Mouse (Mus musculus) adrenal gland, adult 18-20 months (tissue): ENCODE measurements around the gene Ret. TPM values are rescaled to one million over a fixed set of nuclear protein-coding genes. Genes with fewer than 3 reads are reported as not detected.

Experiments used
- DNase-seq, 2 experiments: peaks; one replicate each; pipeline ENCODE4 v3.0.0; 2021 to 2022; ENCODE audit warnings: low spot score in 2 of 2
- total RNA-seq, 2 experiments: library from RNA; stranded (reverse); gene quantifications; 1 replicate in 1 of 2; 2 replicates in 1 of 2; pipeline ENCODE4 v1.2.3; 2021

Gene Ret
- total RNA-seq, 2 experiments from 2014 or later, result 1.9 to 4.3 TPM

- DNase-seq, result peak; percentile 64 to 65
These were observed 18.0 kb downstream of the Ret start for GRCm38 (mm10) chr6:118179316-118180084.

GRCm38 (mm10) chr6:118173975-118174328 is 23.6 kb downstream of the Ret start:
- no peak for DNase-seq

- no peak for DNase-seq
These were observed 24.1 kb downstream of the Ret start for GRCm38 (mm10) chr6:118173251-118173974.

- no peak for DNase-seq
These were observed 26.1 kb downstream of the Ret start for GRCm38 (mm10) chr6:118171386-118171785.

- DNase-seq, result no peak
These were observed 29.4 kb downstream of the Ret start for GRCm38 (mm10) chr6:118168106-118168505.

DNA sequence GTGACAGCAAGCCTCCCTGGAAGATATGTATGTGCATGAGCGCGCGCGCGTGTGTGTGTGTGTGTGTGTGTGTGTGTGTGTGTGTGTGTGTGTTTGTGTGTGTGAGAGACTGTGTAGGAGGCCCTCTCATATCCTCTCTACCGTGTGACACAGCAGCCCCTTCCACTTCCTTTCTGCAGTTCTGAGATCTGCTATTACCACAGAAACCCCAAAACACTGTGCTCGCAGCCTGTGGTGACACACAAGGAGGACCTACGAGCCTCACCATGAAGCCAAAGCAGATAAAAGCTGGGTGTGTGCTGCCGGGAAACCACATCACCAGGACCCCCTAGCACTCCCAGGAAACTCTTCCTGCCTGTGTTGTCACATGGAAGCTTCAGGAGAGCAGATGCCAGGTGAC is 30.5 kb downstream of the Ret start:
- no peak for DNase-seq

GRCm38 (mm10) chr6:118165516-118165915 is 32.0 kb downstream of the Ret start:
- no peak for DNase-seq

- peak in 1 of 2 experiments; percentile 7 for DNase-seq
These were observed 32.8 kb downstream of the Ret start for GRCm38 (mm10) chr6:118164691-118165090.

- peak in 1 of 2 experiments; percentile 7 for DNase-seq
These were observed 34.4 kb downstream of the Ret start for GRCm38 (mm10) chr6:118163086-118163485.

- DNase-seq, result peak in 1 of 2 experiments; percentile 11
These were observed 34.9 kb downstream of the Ret start for GRCm38 (mm10) chr6:118162457-118163082.

GRCm38 (mm10) chr6:118153091-118153490 is 44.4 kb downstream of the Ret start:
- DNase-seq, result no peak

DNA sequence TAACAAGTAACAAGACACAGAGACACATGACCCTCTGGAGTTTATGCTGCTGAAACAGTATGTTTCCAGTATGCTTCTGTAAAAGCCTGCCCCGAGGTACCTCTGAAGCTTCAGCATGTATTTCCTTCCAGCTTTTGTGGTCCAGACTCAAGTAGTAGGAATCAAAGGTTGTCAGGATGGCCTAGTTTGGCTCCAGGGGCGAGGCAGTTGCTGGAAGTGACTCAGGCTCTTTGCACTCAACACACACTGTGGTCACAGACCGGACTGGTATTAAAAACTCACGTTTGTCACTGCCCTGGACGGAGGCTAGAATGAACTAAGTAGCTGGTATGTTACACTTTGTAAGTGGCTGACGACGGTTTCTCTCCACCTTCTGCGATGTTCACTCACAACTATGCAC is 46.5 kb downstream of the Ret start:
- no peak for DNase-seq

DNA sequence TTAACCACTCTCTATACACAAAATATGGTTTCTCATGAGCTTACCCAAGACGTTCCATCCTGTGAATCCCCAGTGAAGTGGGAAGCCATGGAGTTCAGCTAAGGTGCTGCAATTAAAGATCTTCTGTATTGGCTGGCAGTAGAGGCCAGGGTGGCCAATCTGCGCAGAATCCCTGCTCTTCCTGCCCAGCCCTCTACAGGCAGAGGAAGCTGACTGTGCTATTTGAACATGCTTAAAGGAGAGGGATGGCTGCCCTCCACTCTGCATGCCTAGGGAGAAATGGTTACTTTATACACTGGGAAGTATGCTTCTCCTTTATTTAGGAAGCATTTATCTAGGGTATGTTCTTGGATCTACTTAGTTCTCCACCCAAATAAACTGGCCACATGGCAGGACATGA is 47.0 kb downstream of the Ret start:
- DNase-seq, result no peak

DNA sequence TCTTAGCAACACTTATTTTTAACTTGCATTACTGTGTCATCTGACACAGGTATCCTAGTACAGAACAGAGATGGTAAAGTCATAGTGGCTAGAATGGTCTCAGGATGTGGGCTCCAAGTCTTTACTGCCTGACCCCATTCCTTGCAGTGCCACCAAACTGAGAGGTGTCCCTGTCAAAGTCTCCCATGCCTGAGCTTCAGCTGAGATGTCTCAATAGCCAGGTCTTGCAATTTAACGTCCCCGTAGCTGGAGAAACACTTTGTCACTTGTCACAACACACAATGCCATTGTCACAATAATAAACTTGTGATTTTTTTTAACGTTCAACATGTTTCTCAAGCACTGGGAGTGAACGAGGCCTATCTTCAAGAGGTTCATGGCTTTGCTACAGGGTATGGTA is 47.4 kb downstream of the Ret start:
- no peak for DNase-seq

- no peak for DNase-seq
These were observed 56.6 kb downstream of the Ret start for GRCm38 (mm10) chr6:118140961-118141360.

GRCm38 (mm10) chr6:118138731-118139709 is 58.5 kb downstream of the Ret start, which contains the start of gene Csgalnact2:
Csgalnact2 (minus strand) TSS chr6:118139140.
- DNase-seq, result peak; percentile 98

- DNase-seq, result no peak
These were observed 60.4 kb downstream of the Ret start for GRCm38 (mm10) chr6:118137148-118137547.

- no peak for DNase-seq
These were observed 63.1 kb downstream of the Ret start for GRCm38 (mm10) chr6:118134461-118134860.

- no peak for DNase-seq
These were observed 67.5 kb downstream of the Ret start for GRCm38 (mm10) chr6:118130022-118130421.

DNA sequence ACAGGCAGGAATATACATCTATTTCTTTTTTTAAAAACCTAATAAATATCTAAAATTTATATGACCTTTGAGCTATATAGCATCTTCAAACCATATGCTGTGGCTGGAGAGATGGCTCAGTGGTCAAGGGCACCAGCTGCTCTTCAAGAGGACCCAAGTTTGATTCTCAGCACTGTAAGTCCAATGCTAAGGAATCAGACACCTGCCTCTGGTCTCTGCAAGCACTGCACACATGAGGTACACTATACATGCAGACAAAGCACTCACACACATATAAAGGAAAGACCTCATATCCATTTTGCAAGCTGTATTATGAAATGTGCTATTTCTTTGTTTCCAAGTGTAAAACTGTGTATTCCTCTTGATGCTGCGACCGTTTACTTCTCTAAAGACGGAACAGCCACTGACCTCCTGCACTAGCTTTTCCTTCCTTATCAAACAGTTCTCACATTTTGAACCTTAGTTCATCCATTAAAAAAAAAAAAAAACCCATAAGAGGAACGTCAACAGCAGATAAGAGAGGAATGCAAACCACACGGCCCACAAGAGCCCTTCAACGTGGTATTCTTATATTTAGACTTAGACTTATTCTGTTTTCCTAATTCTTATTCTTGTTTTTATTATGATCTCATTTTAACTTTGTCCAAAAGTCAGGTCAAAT is 69.6 kb downstream of the Ret start:
- no peak for DNase-seq
